Mouse (Mus musculus) left cerebral cortex, adult 9 months (tissue): ENCODE data around the gene Atp13a3.

ENCODE experiments used
- DNase-seq, 2 experiments: peaks; one replicate each; pipeline ENCODE4 v3.0.0; 2022; ENCODE audit warnings: low spot score in 2 of 2

Atp13a3 gene

GRCm38 (mm10) chr16:30278406-30278805 lies 127.4 kb downstream of the Atp13a3 start:
- DNase-seq, result no peak

DNA sequence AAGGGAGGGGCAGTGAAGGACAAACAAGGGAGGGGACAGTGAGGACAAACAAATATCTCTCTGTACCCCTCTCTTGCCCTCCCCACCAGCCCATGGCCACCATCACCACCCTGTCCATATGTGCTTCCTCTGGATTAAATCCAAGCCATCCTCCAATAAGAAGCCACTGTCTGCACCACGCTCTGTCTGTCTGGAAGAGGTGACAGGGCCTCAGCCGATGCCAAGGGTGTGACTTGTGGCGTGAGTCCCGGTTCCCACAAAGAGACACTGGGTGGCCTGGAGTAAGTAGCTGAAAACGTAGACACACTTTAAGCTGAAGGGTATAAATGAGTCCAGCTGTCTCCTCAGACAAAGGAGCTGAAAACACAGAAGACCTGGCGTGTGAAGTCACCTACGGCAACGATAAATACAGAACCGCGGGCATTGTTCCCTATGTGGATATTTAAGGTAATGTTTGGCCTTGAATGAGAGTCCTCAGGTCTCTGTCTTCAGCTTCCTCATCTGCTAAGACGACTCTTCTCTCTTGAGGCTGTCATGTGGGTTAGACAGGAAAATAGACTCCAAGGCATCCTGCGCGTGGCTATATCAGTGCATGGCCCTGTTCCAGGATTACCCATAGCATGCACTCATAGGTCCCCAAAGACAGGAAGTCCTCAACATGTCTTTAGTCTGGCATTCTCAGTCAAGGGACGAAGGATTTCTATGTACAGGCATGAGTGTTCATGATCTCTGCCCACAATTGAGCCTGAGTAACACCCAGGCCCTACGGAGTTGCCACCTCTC lies 130.0 kb downstream of the Atp13a3 start:
- no peak for DNase-seq

DNA sequence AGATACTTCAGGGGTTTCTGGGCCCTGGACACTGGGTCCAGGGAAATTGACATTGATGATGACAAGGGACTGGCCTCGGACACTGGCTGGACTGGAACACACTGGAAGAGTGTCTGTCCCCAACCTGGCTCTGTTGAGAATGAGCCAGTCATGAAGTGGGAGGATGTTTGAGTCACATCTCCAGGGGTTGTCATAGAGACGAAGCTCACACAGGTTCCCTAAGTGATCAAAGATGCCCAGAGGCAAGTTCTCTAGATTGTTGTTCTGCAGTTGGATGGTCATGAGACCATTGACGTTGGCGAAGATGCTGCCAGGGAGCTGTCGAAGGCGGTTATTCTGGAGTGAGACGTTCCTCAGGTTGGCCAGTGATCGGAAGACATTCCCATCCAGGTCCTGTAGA lies 132.7 kb downstream of the Atp13a3 start:
- no peak for DNase-seq

DNA sequence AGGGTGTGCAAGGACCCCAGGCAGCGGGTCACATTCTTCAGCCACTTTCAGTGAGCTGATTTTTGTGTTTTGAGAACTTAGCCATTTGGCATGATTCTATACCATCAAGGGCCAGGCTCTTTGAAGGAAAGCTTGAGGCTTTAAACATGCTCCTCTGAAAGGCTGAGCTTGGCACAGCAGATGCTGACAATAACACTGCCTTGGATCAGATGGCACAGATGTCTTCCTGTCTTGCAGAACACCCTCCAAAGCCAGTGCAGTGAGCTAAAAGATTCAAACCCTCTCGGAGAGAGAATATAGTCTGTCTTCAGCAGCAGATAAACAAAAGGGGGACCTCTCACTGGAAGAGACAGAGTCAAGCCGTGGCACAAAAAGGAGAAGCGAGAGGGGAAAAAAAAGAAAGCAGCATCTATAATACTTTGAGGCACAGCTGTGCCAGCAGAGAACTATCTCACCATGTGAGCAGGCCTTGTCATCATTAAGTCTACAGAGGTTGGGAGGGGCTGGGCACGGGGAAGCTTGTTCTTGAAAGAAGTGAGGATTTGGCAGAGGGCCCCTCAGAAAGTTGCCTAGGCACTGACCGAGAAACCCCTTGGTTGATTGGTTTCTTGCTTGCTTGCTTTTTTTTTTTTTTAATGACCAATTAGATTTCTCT lies 133.7 kb downstream of the Atp13a3 start:
- DNase-seq, result no peak

- DNase-seq, result no peak
Measured at GRCm38 (mm10) chr16:30271223-30271761, 134.5 kb downstream of the Atp13a3 start.

DNA sequence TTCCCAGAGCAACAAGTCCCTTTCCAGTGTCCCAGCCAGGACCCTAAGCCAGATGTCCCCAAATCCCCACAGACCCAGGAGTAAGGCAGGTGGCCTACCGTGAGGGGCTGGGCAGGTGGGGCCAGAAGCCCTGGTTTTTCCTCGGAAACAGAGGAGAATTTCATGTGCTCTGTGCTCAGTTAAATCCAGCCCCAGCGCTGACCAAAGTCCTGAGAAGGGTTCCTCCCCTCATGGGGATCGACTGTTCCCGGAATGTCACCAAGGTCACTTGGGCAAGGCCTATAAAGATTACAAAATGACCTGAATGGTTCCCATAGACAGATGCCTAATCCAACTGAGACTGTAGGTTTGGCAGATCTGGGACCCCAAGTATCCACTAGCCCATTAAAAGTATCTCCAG lies 138.4 kb downstream of the Atp13a3 start, which contains the start of gene Cpn2:
Gene Cpn2 (minus strand): TSS at position 141 of the 400 bp plus-strand sequence.
- no peak for DNase-seq

DNA sequence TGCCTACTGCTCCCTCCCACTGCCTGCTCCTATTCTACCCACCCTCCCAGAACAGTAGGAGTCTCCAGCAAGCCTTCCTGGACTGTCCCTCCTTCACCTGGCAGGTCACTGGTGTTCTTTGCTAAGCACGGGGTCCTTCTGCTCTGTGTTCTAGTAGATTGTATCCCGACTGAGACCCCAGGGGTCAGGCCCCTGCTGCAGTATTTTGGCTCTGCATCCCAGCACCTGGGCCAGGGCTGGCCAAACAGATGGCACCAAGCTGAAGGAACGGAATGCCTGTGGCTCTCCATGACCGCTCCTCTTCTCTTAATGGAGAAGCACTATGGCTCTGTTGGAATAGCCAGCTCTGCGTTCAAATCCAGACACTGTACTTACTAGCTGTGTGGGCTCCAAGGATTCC lies 139.2 kb downstream of the Atp13a3 start:
- no peak for DNase-seq

DNA sequence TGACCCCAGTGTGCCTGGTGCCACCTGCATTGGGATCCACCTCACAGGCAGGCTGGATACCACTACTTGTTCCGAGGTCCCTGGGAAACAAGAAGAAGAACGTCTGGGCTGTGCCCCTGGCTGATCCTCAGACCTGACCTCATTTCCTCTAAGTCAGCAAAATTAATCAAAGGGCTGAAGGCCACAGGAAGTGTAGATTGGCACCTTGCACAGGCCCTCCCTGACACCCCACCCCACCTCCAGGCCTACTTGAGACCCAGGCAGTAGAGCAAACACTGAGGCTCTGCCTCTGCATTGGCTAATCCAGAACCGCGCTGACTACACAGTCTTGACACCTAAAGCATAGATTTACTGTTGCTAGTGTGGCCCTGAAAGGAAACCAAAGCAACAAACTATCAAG lies 140.2 kb downstream of the Atp13a3 start:
- DNase-seq, result no peak

DNA sequence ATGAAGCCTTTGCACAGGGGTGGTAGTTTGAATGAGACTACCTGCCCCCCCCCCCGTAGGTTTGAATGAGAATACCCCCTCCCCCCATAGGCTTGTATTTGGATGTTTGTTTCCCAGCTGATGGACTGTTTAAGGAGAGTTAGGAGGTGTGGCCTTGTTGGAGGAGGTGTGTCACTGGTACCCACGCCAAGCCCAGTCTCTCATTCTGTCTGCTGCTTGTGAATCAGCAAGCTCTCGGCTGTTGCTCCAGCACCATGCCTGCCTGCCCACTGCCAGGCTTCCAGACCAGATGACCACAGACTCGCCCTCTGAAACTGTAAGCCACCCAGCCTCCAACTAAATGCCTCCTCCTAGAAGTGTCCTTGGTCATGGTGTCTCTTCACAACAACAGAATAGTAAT lies 142.6 kb downstream of the Atp13a3 start:
- DNase-seq, result no peak

DNA sequence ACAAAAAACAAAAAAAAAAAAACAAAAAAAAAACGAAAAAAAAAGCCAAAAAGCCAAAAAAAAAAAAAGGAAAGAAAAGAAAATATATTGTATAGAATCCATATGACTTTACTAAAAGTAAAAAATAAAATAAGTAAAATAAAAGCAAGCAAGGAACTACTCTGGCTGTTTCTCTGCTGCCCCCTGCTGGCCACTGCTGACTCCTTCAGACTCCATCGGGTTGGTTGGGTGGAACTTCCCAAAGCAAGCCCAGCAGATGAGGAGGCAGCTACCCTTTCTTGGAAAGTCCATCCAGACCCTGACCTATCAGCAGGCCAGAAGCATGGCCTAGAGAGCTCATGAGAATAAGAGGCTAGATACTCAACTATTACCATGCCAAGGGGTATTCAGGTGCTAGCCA lies 143.1 kb downstream of the Atp13a3 start:
- peak in 1 of 2 experiments; percentile 69 for DNase-seq
